Mouse (Mus musculus) left cerebral cortex, postnatal 4 days (tissue): ENCODE measurements at regions not wholly inside any gene's neighbourhood (a gene's known extent, or its start where the extent isn't known, plus 50 kb on each side); places are given as distances from the start of the nearest gene placed in this dataset.

ENCODE experiments used
- DNase-seq: peaks from one replicate; pipeline ENCODE4 v3.0.0-alpha.2; 2022
- intact Hi-C: fragments of 180-260 bp; cut with DNase I; formaldehyde crosslinking; loops from one replicate; pipeline ENCODE4 v1.15.1; 2025

DNA sequence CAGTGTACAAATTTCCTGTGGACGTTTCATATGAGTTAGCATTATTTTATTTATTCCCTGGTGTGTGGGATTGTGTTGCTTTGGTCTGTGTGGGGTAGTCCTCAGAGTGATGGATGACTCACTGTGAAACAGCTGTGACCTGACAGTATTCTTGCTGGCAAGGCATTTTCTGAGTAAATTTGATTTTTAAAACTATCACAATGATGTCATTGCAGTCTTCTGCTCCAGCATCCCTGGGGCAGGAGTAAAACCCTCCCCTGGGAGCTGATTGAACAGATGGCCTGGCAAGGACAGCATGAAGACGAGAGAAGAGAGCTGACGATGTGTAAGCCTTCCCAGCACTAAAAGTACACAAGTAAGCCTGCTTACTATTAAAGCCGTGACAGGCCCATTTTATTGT is 345.3 kb downstream of the Ppp1r3a start:
- intact Hi-C loops, result no loop called here
- DNase-seq, result peak; percentile 75

DNA sequence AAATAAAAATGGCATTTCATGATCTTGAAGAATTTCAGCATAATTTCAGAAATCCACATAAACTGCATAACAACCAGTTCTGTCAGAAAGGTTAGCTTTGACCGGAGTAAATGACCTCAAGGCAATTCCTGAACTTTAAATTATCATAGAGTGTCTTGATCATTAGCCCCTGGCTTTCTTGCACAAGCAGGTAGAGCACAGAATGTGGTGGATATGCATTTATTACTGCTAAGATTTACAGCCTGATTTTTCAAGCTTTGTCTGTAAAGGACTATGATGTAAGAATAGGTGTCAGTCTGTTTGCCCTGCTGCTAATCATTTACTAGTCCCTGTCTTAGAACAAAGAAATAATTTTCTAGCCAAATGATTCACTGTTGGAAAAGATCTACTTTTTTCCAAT is 347.3 kb downstream of the Ppp1r3a start:
- intact Hi-C loops, result no loop called here

DNA sequence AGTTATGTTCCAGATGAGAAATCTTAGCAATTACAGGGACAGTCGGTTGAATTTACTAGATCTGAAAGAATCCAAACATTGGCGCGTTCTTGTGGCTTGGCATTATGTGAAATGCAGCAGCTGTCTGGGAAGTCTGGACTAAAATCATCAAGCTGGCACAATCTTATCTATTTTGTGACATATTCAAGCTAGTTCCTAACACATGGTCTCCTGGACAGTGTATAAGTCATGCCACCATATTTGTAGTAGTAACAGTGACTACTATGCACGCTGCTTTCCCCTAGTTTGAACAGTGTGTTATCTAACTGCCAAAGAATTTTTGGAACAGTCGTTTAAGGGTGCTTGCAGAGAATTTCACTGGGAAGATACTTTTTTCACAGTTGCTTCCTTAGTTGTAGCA is 396.8 kb downstream of the Ppp1r3a start:
- DNase-seq, result no peak
- intact Hi-C loops, result no loop called here

More for the DNA sequence above, 347.3 kb downstream of the Ppp1r3a start:
- DNase-seq, result no peak
